Mouse (Mus musculus) kidney, postnatal 0 days (tissue): ENCODE results near the gene Prkn. TPM values are rescaled to one million over a fixed set of nuclear protein-coding genes. Genes with fewer than 3 reads are reported as not detected.

ENCODE experiments used
- ATAC-seq: fragments of 200-750 bp; cut with Nextera tagmentation; replicated peaks from 2 replicates; pipeline ENCODE4 v1.8.0; 2017; ENCODE audit warnings: low read depth, moderate number of reproducible peaks, moderate TSS enrichment, moderate library complexity; ENCODE audit not compliant: low FRiP score
- DNase-seq: peaks from one replicate; pipeline ENCODE4 v3.0.0-alpha.2; 2016; ENCODE audit warnings: low spot score
- H3K27ac ChIP-seq: fragments of 300-500 bp; sonication (generic); 2 replicates; pipeline ENCODE4 v1.5.1; 2014; ENCODE audit warnings: mild to moderate bottlenecking
- H3K27me3 ChIP-seq: fragments of 300-500 bp; sonication (generic); 2 replicates; pipeline ENCODE4 v1.6.1; 2014; ENCODE audit warnings: low read length, mixed read lengths; ENCODE audit not compliant: insufficient read depth
- H3K36me3 ChIP-seq: fragments of 300-500 bp; sonication (generic); 2 replicates; pipeline ENCODE4 v1.6.1; 2014; ENCODE audit warnings: low read length, mixed read lengths; ENCODE audit not compliant: insufficient read depth
- H3K4me1 ChIP-seq: fragments of 300-500 bp; sonication (generic); replicated peaks from 2 replicates; pipeline ENCODE4 v1.6.1; 2014; ENCODE audit warnings: antibody characterized with exemption, low read length, mixed read lengths; ENCODE audit not compliant: insufficient read depth
- H3K4me2 ChIP-seq: fragments of 300-500 bp; sonication (generic); 2 replicates; pipeline ENCODE4 v1.6.1; 2014; ENCODE audit warnings: mild to moderate bottlenecking, low read length, moderate library complexity, mixed read lengths
- H3K4me3 ChIP-seq: fragments of 300-500 bp; sonication (generic); replicated peaks from 2 replicates; pipeline ENCODE4 v1.5.1; 2014; ENCODE audit warnings: low read depth, low read length
- H3K9ac ChIP-seq: fragments of 300-500 bp; sonication (generic); 2 replicates; pipeline ENCODE4 v1.6.1; 2014; ENCODE audit warnings: low read depth, low read length
- H3K9me3 ChIP-seq: fragments of 300-500 bp; sonication (generic); replicated peaks from 2 replicates; pipeline ENCODE4 v1.6.1; 2016; ENCODE audit warnings: low read length, inconsistent platforms, mixed read lengths
- CTCF ChIP-seq: IDR thresholded peaks from 2 replicates; pipeline ENCODE4 v1.5.1; 2016; ENCODE audit warnings: antibody characterized with exemption, low read depth, mild to moderate bottlenecking, moderate library complexity
- WGBS: fragments of 180-500 bp; shearing (Covaris S2); extraction: QIAGEN DNeasy Blood & Tissue Kit; methylation state at CpG from one replicate; pipeline ENCODE4 v1.1.7; 2014; 5-methylcytosine and 5-hydroxymethylcytosine counted together
- polyA plus RNA-seq: library from polyadenylated mRNA; unstranded; fragments of >200 nt; fragmentation: Nextera tagmentation; extraction: Ambion mirVana; gene quantifications from 2 replicates; pipeline ENCODE4 v1.2.1, GENCODE M21; 2015

Gene Prkn
- polyA plus RNA-seq, 1 experiment from 2014 or later, result 3.6 TPM

DNA sequence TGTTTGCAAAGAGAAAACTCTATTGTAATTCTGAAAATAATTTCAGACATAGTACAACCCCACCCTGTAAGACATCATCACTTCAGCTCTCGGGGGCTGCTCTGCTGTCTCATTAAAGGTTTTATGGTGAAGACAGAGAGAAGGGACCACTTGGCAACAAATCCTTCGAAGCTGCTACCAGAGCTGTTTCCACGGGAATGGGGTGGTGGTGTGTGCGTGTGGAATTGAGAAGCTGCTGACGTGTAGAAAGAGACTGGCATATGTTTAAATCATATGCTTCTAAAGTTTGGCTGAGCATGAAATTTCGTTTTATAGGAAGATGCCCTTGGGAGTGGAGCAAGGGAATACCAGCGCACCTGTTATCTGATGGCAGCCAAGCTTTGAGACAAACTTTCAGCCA lies 514.2 kb downstream of the Prkn start:
- Histone ChIP-seq H3K4me2 (no peak overlapping the region), H3K4me3 (no peak overlapping the region), H3K4me1 (no peaks in the 10 kb centered on the region), H3K9me3 (no peaks in the 10 kb centered on the region), H3K9ac (no peak overlapping the region), H3K36me3 (no peaks in the 10 kb centered on the region), H3K27me3 (no peaks in the 10 kb centered on the region), H3K27ac (no peak overlapping the region)
- ATAC-seq (no peak), DNase-seq (no peak)
- no peak for TF ChIP-seq CTCF
- 81% methylated on average over 7 of the region's 7 CpGs for WGBS

DNA sequence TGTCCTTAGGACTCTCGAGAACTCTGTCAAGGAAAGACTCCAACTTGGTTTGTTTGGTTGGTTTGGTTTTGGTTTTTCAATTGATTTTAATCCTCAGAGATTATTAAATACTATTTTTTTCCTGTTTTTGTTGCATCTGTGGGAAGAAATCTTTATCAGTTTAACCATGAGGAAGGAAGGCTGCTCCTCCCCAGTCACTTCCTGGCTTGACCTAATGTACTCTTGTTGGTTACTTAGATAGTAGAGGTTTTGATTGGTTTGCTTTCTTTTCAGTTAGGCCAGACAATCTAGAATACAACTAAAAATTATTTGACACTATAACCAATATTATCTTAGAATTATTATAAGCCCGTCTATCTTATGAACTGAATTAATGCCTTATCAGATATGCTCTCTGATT lies 535.3 kb downstream of the Prkn start:
- H3K4me2 ChIP-seq, result no peak overlapping the region
- H3K27me3 ChIP-seq, result no peaks in the 10 kb centered on the region
- WGBS, result 94% methylated on average over 2 of the region's 2 CpGs
- no peaks in the 10 kb centered on the region for H3K4me1 ChIP-seq
- no peaks in the 10 kb centered on the region for H3K9me3 ChIP-seq
- no peak overlapping the region for H3K4me3 ChIP-seq
- ATAC-seq (no peak), DNase-seq (no peak)
- TF ChIP-seq CTCF, result no peak
- H3K27ac ChIP-seq, result no peak overlapping the region
- H3K9ac ChIP-seq, result no peak overlapping the region
- no peaks in the 10 kb centered on the region for H3K36me3 ChIP-seq

DNA sequence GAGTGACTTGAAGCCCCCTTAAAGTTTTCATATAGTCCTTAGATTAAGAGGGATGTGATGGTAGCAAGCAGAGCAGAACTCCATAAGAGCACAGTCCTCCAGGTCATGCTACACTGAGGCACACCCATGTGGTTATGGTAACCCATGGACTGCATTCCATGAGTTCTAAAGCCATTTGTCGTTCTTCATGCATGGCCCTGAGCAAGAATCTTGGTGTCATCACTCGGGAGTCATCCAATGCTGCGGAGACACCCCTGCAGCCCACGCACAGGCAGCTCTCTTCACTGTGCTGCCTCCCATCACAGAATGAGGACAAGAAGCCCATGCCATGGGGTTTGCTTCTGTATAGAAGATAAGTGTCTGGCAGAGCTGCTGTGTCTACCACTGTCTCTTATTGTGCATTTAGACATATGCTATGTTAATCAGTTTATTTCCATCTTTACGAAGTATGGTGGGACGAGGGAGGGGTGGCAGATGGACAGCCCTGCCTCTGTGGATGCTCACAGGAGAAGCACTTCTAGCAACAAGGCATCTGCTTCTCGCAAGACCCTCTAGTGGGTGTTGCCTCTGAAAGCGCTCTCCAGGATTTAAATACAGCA lies 543.3 kb downstream of the Prkn start:
- WGBS, result 83% methylated on average over 8 of the region's 8 CpGs
- no peaks in the 10 kb centered on the region for H3K9me3 ChIP-seq

DNA sequence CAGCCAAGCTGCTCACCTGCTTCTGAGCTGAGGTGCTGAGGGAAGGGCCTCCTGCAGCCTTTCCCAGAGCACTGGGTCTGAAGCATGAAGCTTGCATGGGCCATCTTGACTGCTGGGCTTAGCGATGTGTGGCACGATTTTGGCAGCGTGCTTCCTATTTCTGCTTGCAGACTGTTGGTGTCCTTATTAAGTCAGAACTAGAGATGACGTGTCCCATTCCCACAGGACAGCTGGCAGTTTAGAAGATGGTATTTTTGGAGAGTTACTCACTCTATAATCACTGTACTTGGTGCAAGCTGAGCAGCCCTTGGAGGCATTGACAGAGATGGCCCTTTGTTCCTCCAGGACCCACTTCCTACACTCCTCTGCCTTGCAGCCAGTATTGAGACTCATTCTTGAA lies 545.1 kb downstream of the Prkn start:
- TF ChIP-seq CTCF, result no peak
- Histone ChIP-seq H3K4me2 (no peak overlapping the region), H3K27me3 (no peaks in the 10 kb centered on the region), H3K36me3 (no peaks in the 10 kb centered on the region), H3K4me3 (no peak overlapping the region), H3K27ac (no peak overlapping the region), H3K9ac (no peak overlapping the region), H3K4me1 (no peaks in the 10 kb centered on the region), H3K9me3 (no peaks in the 10 kb centered on the region)
- ATAC-seq, result no peak
- WGBS, result 90% methylated on average over 4 of the region's 4 CpGs
- DNase-seq, result no peak

More for the DNA sequence above, 543.3 kb downstream of the Prkn start:
- DNase-seq (no peak), ATAC-seq (no peak)
- Histone ChIP-seq H3K27ac (no peak overlapping the region), H3K36me3 (no peaks in the 10 kb centered on the region), H3K27me3 (no peaks in the 10 kb centered on the region), H3K4me3 (no peak overlapping the region), H3K4me1 (no peaks in the 10 kb centered on the region), H3K9ac (no peak overlapping the region), H3K4me2 (no peak overlapping the region)
- TF ChIP-seq CTCF, result no peak

DNA sequence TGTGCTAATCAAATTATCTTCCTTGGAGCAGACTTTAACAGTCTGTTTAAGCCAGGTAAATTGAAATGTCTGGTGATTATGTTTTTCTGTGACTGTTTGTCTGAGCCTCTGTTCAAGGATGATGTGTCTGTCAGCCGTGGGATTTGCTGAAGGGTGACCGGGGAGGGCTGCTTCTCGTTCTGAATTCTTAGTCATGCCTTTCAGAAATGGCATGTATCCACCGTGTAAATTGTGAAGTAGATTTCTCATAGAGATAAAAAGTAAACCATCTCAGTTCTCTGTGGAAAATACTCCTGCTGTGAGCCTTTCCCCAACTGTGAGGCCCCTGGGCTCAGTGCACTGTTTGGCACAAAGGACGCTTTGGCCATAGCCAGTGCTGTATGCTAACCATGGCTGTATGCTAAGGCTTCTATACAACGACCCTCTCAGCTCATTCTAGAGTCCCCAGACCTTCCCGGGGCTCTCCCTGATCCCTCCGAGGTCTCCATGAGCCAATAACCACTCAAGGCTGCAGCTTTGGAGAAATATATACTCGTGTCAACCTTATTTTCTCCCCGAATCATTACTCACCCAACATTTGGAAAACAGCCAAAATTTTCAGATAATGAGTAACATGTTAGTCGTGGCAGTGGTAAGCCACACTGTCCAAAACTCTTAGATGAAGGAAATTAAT lies 552.6 kb downstream of the Prkn start:
- no peak for DNase-seq
- Histone ChIP-seq H3K4me3 (no peak overlapping the region), H3K4me1 (no peaks in the 10 kb centered on the region), H3K9me3 (no peaks in the 10 kb centered on the region), H3K36me3 (no peaks in the 10 kb centered on the region), H3K27me3 (no peaks in the 10 kb centered on the region), H3K4me2 (no peak overlapping the region), H3K9ac (no peak overlapping the region), H3K27ac (no peak overlapping the region)
- TF ChIP-seq CTCF, result no peak
- WGBS, result 40% methylated on average over 11 of the region's 11 CpGs
- ATAC-seq, result no peak

DNA sequence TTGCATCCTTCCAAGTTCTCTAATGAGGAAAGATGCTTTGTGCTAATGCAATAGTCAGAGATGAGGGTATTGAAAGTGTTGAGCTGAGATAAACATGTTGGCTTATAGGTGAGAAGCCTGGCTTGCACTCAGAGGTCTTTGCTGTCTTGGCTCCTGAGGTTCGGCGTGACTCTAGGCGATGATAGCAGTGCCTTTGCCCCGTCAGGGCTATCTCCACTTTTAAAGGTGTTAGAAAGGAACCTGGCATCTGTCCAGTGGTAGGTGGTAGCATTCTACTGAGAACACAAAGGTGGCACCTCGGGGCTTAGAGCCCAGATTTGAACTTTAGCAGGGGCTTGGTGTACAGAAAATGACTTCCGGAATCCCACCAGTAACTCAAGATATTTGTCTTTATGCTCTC lies 554.4 kb downstream of the Prkn start:
- Histone ChIP-seq H3K9me3 (no peaks in the 10 kb centered on the region), H3K27me3 (no peaks in the 10 kb centered on the region), H3K4me1 (no peaks in the 10 kb centered on the region), H3K4me3 (no peak overlapping the region), H3K9ac (no peak overlapping the region), H3K27ac (no peak overlapping the region), H3K36me3 (no peaks in the 10 kb centered on the region), H3K4me2 (no peak overlapping the region)
- WGBS, result 88% methylated on average over 6 of the region's 6 CpGs
- DNase-seq (no peak), ATAC-seq (no peak)
- no peak for TF ChIP-seq CTCF

DNA sequence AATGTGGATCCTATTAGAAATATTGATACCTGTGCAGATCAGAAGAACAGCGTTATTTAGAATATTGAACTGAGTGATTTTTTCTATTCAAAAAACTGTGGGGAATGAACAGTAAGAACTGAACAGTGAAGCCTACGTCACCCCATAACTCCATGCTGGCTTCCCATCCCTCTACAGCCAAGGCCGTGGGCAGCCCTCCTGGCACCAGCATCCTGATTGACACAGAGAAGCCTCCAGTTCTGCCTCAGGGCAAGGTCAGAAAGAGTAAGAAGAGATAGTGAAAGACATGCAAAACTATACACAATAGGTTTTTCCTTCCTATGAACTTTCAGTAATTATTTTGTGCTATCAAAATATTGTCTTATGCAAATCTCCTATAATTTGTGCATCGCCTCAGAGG lies 557.5 kb downstream of the Prkn start:
- no peaks in the 10 kb centered on the region for H3K36me3 ChIP-seq
- no peak for TF ChIP-seq CTCF
- DNase-seq (no peak), ATAC-seq (no peak)
- no peak overlapping the region for H3K4me3 ChIP-seq
- no peak overlapping the region for H3K4me2 ChIP-seq
- no peaks in the 10 kb centered on the region for H3K27me3 ChIP-seq
- WGBS, result 88% methylated on average over 4 of the region's 4 CpGs
- H3K9ac ChIP-seq, result no peak overlapping the region
- no peaks in the 10 kb centered on the region for H3K9me3 ChIP-seq
- H3K27ac ChIP-seq, result no peak overlapping the region
- no peaks in the 10 kb centered on the region for H3K4me1 ChIP-seq
